Mouse (Mus musculus): ENCODE results near the gene Sppl3. TPM values are rescaled to one million over a fixed set of nuclear protein-coding genes. Genes with fewer than 3 reads are reported as not detected.

Gene Sppl3
- polyA plus RNA-seq, 1 experiment = 70.2 TPM

- DNase-seq (ENCODE audit: extremely low spot score in 1 of 2, low spot score in 1 of 2) = no peak
These were observed 14.5 kb upstream of the Sppl3 start for GRCm38 (mm10) chr5:114996447-114996846.

DNA sequence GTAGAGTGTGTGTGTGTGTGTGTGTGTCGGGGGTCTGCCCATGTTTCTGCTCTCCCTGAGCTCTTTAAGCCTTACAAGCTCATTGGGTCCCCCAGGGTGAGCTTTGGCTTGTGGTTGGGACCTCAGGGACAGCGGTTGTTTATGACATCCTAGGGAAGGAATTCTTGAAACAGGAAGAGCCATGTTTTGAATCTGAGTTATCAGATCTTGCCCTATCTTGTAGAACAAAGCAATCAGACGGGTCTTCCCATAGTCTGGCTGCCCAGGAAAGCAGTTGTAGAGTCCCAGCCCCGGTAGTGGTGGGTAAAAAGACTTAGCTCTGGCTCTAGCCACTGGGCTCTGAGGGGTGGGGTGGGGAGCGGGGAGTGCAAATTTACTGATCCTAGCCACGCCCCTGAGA is 13.6 kb upstream of the Sppl3 start:
- no peak for DNase-seq (ENCODE audit: extremely low spot score in 1 of 2, low spot score in 1 of 2)

DNA sequence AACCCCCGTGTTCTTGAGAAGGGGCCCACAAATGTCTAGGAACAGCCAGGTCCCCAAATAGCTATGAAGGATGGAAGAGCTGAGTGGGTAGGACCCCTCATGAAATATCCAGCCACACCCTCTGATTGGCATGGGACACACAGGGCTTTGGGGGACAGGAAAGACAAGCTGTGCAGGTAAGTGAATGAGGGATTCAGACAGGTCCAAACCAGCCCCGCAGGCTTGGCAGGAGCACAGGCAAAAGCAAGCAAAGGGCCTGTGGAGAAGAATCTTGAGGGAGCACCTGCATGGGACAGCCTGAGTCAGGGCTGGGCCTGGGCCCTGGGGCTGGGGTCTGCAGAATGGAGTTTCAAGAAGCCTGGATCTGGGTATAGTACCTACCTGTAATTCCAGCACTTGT is 10.4 kb upstream of the Sppl3 start:
- DNase-seq (ENCODE audit: extremely low spot score in 1 of 2, low spot score in 1 of 2) = no peak

- no peak for DNase-seq (ENCODE audit: extremely low spot score in 1 of 2, low spot score in 1 of 2)
These were observed 9.5 kb upstream of the Sppl3 start for GRCm38 (mm10) chr5:115001464-115001863.

GRCm38 (mm10) chr5:115002781-115003180 is 8.2 kb upstream of the Sppl3 start:
- DNase-seq (ENCODE audit: extremely low spot score in 1 of 2, low spot score in 1 of 2) = no peak

DNA sequence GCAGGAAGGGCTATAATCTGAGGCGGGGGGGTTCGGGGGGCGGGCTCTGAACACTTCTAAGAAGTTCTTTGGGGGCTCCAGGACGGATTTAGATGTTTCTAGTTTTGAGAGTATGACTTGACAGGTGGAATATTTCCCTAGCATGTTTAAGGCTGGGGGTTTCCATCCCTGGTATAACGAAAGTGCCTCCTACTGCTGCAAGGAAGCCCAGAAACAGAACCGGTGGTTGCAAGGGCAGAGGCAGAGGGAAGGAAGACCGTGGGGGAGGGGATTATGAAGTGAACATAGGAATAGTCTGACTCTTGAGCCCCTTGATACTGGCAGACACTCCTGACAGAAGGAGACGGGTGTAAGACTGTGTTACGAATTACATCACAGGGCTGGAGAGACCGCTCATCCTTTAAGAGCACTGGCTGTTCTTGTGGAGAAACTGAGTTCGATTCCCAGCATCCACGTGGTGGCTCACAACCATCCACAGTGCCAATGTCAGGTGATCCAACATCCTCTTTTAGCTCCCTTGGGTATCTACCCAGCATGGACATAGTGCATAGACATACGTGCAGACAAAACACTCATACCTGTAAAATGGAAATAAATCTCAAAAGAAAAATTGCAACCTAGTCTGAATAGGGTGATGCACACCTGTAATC is 7.6 kb upstream of the Sppl3 start:
- DNase-seq (ENCODE audit: extremely low spot score in 1 of 2, low spot score in 1 of 2) = no peak

DNA sequence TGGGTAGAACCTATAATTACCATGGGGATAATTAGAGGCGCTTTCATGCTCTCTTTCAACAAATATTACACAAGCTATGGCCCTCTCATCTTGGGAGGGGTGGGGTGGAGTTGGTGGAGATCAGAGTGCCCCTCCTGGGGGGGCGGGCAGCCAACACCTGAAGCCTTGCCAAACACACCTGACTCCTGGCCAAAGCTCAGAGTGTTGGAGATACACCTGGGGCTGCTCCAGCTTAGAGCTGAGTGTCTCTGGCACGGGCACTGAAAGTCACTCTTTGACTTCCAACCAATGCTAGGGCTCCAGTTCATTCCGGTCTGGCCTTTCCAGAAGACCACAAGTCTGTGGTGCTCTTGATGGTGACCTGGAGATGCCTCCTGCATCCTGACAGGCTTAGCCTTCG is 3.2 kb upstream of the Sppl3 start:
- no peak for DNase-seq (ENCODE audit: extremely low spot score in 1 of 2, low spot score in 1 of 2)

GRCm38 (mm10) chr5:115008307-115008706 is 2.6 kb upstream of the Sppl3 start:
- no peak for DNase-seq (ENCODE audit: extremely low spot score in 1 of 2, low spot score in 1 of 2)

GRCm38 (mm10) chr5:115009143-115009542 is 1.8 kb upstream of the Sppl3 start:
- DNase-seq (ENCODE audit: extremely low spot score in 1 of 2, low spot score in 1 of 2) = no peak

DNA sequence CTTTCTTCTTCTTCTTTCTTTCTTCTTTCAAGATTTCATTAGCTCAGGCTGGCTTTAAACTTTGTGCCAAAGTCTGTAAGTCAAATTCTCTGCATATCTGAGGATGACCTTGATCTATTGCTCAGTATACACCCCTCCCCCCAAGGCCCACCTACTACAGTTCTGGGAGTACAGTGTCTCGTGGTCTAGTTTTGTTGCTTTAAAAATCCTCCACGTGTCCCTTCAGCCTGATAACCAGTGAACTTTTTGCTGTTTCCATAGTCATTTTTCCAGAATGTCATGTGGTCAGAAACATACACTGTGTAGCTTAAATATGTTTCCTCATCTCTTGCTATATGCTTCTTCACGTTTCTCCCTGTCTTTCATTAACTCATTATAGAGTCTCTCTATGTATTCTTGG is 976 bp upstream of the Sppl3 start:
- no peak for DNase-seq (ENCODE audit: extremely low spot score in 1 of 2, low spot score in 1 of 2)

GRCm38 (mm10) chr5:115011217-115011518 is 231 bp downstream of the Sppl3 start:
- DNase-seq (ENCODE audit: extremely low spot score in 1 of 2, low spot score in 1 of 2) = no peak

- DNase-seq (ENCODE audit: extremely low spot score in 1 of 2, low spot score in 1 of 2) = peak in 1 of 2 experiments; percentile 30
These were observed 753 bp downstream of the Sppl3 start for GRCm38 (mm10) chr5:115011519-115012261.

DNA sequence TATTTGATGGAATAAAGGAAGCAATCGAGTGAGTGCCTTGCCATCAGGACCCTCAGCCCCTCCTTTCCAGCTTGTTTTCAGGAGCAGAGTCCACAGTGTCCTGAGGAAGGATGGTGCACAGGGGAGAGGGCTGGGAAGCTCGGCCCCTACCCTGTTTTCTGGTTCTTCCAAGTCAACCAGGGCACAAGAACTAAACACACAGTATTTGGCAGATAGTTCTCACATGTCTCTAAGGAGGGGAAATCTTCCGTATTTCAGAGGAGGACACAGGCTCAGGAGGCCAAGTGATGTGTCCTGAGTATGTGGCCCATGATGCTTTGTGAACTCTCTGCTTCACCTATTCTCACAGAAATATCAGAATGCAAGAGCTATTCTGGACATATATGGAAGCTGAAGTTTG is 2.5 kb downstream of the Sppl3 start:
- no peak for DNase-seq (ENCODE audit: extremely low spot score in 1 of 2, low spot score in 1 of 2)

DNA sequence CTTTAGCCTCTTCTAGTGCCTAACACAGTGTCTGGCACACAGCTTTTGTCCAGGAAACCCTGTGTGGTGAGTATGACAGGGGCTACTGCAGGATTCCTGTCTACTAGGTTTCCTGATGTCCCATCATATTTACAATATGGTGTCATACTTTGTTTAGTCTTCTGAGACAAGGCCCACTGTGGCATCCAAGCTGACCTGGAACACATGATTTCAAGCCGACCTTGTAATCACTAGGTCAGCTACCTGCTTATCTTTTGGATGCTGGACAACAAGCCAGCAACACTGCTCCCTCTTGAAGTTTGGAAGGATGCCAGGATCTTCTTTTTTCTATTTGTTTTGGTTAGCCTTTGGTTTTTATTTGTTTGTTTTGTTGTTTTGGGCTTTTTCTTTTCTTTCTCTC is 3.6 kb downstream of the Sppl3 start:
- DNase-seq (ENCODE audit: extremely low spot score in 1 of 2, low spot score in 1 of 2) = no peak

DNA sequence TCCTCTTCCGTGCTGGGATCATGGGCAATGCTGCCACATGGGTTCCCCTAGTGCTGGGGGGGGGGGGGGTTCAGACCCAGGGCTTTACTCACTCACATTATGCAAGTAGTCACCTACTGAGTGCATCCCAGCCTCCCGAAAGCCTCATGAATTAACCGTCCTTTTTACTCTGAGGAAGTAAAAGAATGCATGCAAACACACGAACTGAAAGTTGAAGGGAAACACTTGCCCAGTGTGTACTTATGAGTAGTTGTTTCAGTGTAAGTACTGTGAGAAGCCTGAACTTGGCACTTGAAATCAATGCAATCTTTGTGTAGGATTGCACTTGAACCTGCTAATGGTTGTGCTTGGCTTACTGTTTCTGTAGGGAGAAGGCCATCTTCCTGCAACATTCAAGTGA is 4.2 kb downstream of the Sppl3 start:
- DNase-seq (ENCODE audit: extremely low spot score in 1 of 2, low spot score in 1 of 2) = no peak

GRCm38 (mm10) chr5:115018270-115018669 is 7.3 kb downstream of the Sppl3 start:
- DNase-seq (ENCODE audit: extremely low spot score in 1 of 2, low spot score in 1 of 2) = no peak

GRCm38 (mm10) chr5:115018813-115019212 is 7.9 kb downstream of the Sppl3 start:
- no peak for DNase-seq (ENCODE audit: extremely low spot score in 1 of 2, low spot score in 1 of 2)

DNA sequence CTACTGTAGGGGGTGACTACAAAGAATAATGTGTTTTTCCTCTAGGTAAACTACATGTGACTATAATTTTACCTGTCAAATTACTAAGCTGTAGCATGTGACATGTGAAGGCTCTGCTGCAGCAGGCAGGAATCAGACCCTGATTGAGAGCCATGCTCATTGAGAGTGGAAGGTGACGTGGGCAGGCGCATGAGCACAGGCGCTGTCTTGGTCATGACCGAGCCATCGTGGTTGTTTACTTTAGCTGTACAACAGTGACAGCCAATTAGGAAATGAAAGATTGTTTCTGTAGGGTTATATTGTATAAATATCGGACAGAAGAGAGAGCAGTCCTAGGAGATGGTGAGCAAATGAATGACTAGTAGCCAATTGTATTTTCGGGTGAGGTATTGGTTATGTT is 11.1 kb downstream of the Sppl3 start:
- no peak for DNase-seq (ENCODE audit: extremely low spot score in 1 of 2, low spot score in 1 of 2)

- DNase-seq (ENCODE audit: extremely low spot score in 1 of 2, low spot score in 1 of 2) = no peak
These were observed 15.2 kb downstream of the Sppl3 start for GRCm38 (mm10) chr5:115026170-115026569.

GRCm38 (mm10) chr5:115027109-115027508 is 16.2 kb downstream of the Sppl3 start:
- no peak for DNase-seq (ENCODE audit: extremely low spot score in 1 of 2, low spot score in 1 of 2)

- DNase-seq (ENCODE audit: extremely low spot score in 1 of 2, low spot score in 1 of 2) = no peak
These were observed 18.0 kb downstream of the Sppl3 start for GRCm38 (mm10) chr5:115028920-115029319.

DNA sequence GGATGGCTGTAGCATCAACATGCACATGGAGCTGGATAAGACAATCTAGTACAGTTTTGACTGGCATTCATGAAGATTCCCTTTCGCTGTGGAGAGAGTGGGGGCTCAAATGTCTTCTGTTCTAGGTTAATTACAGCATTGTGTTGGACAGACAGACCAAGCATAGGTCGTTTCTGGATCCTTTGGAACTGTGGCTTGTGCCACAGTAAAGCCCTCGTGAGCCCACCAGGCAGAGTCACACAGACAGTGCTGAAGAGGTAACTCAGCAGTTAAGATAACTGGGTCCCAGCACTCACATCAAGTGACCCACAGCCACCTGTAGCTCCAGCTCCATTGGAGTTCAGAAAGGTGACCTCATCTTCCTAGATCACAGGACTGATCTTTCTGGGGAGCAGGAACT is 18.6 kb downstream of the Sppl3 start:
- DNase-seq (ENCODE audit: extremely low spot score in 1 of 2, low spot score in 1 of 2) = no peak

- DNase-seq (ENCODE audit: extremely low spot score in 1 of 2, low spot score in 1 of 2) = no peak
These were observed 20.6 kb downstream of the Sppl3 start for GRCm38 (mm10) chr5:115031576-115031975.

Measured in frontal cortex, adult 2 months (tissue).